Mouse (Mus musculus) heart, adult 11 months (tissue): ENCODE measurements at regions not wholly inside any gene's neighbourhood (a gene's known extent, or its start where the extent isn't known, plus 50 kb on each side); places are given as distances from the start of the nearest gene placed in this dataset.
A peak's percentile ranks its signal among the peaks of the same experiment; 100 is the strongest.

Source experiments
- DNase-seq: peaks from one replicate; pipeline ENCODE4 v3.0.0; 2022

DNA sequence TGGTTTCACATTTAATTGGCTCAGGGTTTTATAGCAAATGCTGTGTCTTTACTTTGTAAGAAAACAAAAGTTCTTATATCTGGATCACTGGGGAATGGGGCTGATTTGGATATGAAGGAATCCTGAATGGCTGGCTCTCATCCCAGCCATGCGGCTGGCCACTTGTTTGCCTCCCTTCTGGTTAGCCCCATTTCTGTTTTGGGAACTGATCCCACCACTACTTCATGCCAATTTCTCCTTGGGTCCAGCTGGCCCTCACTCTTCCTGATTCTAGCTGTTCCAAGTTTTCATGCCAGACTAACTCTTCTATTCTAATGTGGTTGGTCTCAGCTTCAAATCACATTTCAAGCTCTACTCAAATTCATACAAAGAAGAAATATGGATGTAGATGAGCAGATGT lies 5319.6 kb downstream of the 9330182O14Rik start:
- DNase-seq, result peak; percentile 93

DNA sequence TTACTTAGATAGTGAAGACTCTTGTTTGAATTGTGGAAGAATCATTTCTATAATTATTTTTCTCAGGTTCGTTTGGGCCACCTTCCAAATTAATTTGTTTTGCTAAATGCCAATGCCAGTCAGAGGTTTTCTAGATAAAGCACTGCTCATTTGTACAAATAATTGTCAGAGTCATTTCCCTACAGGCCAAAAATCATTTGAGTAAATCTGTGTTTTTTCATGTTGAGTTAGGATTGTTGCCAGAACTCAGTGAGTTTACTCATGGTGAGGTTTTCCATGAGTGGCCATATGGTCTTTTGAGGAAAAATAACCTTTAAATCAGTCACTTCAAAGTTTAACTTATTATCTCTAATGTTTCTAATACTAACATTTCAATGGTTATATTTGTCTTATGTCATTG lies 5336.3 kb downstream of the 9330182O14Rik start:
- DNase-seq, result no peak

DNA sequence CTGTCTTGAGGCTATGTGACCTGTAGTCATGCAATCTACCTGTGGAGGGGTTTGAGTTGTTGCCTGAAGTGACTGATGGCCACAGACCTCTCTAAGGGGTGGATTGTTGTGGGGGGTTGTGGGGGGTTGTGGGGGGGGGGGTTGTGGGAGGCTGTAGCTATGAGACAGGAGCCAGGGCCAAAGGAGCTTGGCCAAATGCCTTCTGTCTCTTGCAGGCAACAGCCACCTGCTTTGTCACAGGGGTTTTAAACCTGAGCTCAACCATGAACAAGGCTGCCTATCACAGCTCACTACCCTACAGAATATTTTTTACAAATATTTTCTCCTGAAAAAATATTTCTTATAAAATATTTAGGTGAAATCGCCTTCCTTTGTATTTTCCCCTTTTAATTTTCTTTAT lies 5339.0 kb downstream of the 9330182O14Rik start:
- no peak for DNase-seq

DNA sequence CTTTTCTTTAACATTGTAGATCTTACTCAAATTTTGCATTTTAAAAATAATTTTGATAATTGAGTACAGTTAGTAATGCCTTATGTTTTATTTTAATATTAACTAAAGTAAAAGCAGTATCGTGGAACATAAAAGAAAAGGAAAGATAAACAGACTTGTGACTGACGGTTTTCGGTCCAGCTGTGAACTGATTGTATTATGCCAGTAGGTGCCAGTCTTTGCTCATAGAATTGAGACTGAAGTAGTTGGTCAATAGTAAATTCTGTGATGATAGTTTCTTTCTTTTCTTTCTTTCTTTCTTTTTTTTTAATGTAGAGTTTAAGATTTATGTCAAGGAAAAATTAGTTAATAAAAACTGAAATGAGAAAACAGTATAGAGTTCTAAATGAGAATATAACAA lies 5376.1 kb downstream of the 9330182O14Rik start:
- no peak for DNase-seq
